Mouse (Mus musculus): Measurements from ENCODE around the gene Ncoa1. TPM values are rescaled to one million over a fixed set of nuclear protein-coding genes. Genes with fewer than 3 reads are reported as not detected.
"Not testable (repeated sequence)": the region's sequence is repeated elsewhere in the genome, so short reads cannot be mapped to it uniquely, and the experiment has no call there.

The Ncoa1 gene
- total RNA-seq, 2 experiments from 2014 or later = 34.8 to 36.2 TPM

GRCm38 (mm10) chr12:4407085-4407484, 69.9 kb downstream of the Ncoa1 start:
- DNase-seq (ENCODE audit: low spot score in 2 of 2) = no peak

- no peak for DNase-seq (ENCODE audit: low spot score in 2 of 2)
These were observed 70.8 kb downstream of the Ncoa1 start for GRCm38 (mm10) chr12:4406155-4406554.

- no peak for DNase-seq (ENCODE audit: low spot score in 2 of 2)
These were observed 73.8 kb downstream of the Ncoa1 start for GRCm38 (mm10) chr12:4403206-4403605.

GRCm38 (mm10) chr12:4396221-4396620, 80.8 kb downstream of the Ncoa1 start:
- DNase-seq (ENCODE audit: low spot score in 2 of 2) = no peak

GRCm38 (mm10) chr12:4392590-4392989, 84.4 kb downstream of the Ncoa1 start:
- no peak for DNase-seq (ENCODE audit: low spot score in 2 of 2)

GRCm38 (mm10) chr12:4392074-4392473, 84.9 kb downstream of the Ncoa1 start:
- peak in 1 of 2 experiments; percentile 14 for DNase-seq (ENCODE audit: low spot score in 2 of 2)

- DNase-seq (ENCODE audit: low spot score in 2 of 2) = no peak
These were observed 85.7 kb downstream of the Ncoa1 start for GRCm38 (mm10) chr12:4391256-4391655.

GRCm38 (mm10) chr12:4390721-4391120, 86.3 kb downstream of the Ncoa1 start:
- no peak for DNase-seq (ENCODE audit: low spot score in 2 of 2)

- DNase-seq (ENCODE audit: low spot score in 2 of 2) = no peak
These were observed 90.8 kb downstream of the Ncoa1 start for GRCm38 (mm10) chr12:4386077-4386719.

GRCm38 (mm10) chr12:4383061-4383460, 93.9 kb downstream of the Ncoa1 start:
- DNase-seq (ENCODE audit: low spot score in 2 of 2) = no peak

GRCm38 (mm10) chr12:4379298-4379957, 97.6 kb downstream of the Ncoa1 start:
- no peak for DNase-seq (ENCODE audit: low spot score in 2 of 2)

- DNase-seq (ENCODE audit: low spot score in 2 of 2) = no peak
These were observed 100.5 kb downstream of the Ncoa1 start for GRCm38 (mm10) chr12:4376475-4376874.

- DNase-seq (ENCODE audit: low spot score in 2 of 2) = no peak
These were observed 102.0 kb downstream of the Ncoa1 start for GRCm38 (mm10) chr12:4374816-4375493.

GRCm38 (mm10) chr12:4371406-4371805, 105.6 kb downstream of the Ncoa1 start:
- no peak for DNase-seq (ENCODE audit: low spot score in 2 of 2)

GRCm38 (mm10) chr12:4365951-4366350, 111.0 kb downstream of the Ncoa1 start:
- DNase-seq (ENCODE audit: low spot score in 2 of 2) = no peak

GRCm38 (mm10) chr12:4359475-4359874, 117.5 kb downstream of the Ncoa1 start:
- no peak for DNase-seq (ENCODE audit: low spot score in 2 of 2)

- DNase-seq (ENCODE audit: low spot score in 2 of 2) = not testable (repeated sequence)
These were observed 118.3 kb downstream of the Ncoa1 start for GRCm38 (mm10) chr12:4358653-4359052.

GRCm38 (mm10) chr12:4358100-4358499, 118.9 kb downstream of the Ncoa1 start:
- no peak for DNase-seq (ENCODE audit: low spot score in 2 of 2)

GRCm38 (mm10) chr12:4356834-4357445, 120.0 kb downstream of the Ncoa1 start:
- DNase-seq (ENCODE audit: low spot score in 2 of 2) = peak in 1 of 2 experiments; percentile 9

- no peak for DNase-seq (ENCODE audit: low spot score in 2 of 2)
These were observed 121.8 kb downstream of the Ncoa1 start for GRCm38 (mm10) chr12:4355019-4355730.

- no peak for DNase-seq (ENCODE audit: low spot score in 2 of 2)
These were observed 133.8 kb downstream of the Ncoa1 start for GRCm38 (mm10) chr12:4343216-4343615.

Data from adrenal gland, adult 18-20 months (tissue).